Mouse (Mus musculus) v-Abl transformed pro-B cells (cell line): ENCODE measurements around the gene Krt86.

Experiments used
- in situ Hi-C, 2 experiments: fragments of 400-800 bp; cut with MboI; formaldehyde crosslinking; loops; one replicate each; pipeline ENCODE4 v1.15.1; 2025; ENCODE audit not compliant: unreplicated experiment in 2 of 2

Gene Krt86

GRCm38 (mm10) chr15:101472952-101473528, at the start of gene Krt86:
TSS of gene Krt86 (plus strand) at chr15:101473478.
- in situ Hi-C loops, result no loop called here

DNA sequence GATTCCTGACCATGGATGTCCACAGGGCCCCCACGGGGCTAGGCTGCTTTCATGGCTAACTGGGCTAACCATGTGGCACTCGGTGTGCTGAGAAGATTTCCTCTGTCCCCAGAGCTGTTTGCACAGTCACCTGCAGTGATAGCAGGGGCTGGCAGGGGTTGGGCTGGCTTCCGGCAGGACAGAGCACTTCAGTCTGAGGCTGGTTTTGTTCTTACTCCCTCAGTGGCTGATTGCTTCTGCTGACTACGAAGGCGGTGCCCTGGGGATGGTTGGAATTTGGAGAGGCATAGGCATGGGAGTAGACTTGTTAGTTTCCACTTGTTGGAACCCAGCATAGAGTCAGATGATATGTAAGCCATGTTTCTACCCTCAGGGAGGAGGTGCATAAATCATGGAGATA, 48.4 kb upstream of the Krt86 start:
- in situ Hi-C loops, result no loop called here

- in situ Hi-C loops, result no loop called here
Observed at GRCm38 (mm10) chr15:101436611-101437010, 36.7 kb upstream of the Krt86 start.

DNA sequence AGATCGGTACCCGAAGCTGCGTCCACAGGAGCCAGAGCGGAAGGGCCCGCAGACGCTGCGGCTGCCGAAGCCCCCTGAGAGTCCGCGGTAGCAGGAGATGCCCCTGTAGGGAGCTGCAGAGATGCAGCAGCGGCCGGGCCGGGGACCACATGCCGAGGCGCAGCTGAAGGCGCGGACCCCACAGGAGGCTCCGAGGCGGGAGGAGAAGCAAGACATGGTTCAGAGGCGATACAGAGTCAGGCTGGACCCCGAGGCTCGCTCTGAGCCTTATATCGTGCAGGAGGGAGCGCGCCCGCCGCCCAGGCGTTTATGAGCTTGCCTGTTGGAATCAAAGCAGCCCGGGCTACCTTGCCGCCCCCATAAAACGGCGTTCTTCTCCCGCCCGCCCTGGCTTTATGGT, 34.7 kb upstream of the Krt86 start, which contains the start of gene Krt87:
TSS of gene Krt87 (minus strand) at position 250 of the 400 bp plus-strand sequence.
- in situ Hi-C loops, result no loop called here

DNA sequence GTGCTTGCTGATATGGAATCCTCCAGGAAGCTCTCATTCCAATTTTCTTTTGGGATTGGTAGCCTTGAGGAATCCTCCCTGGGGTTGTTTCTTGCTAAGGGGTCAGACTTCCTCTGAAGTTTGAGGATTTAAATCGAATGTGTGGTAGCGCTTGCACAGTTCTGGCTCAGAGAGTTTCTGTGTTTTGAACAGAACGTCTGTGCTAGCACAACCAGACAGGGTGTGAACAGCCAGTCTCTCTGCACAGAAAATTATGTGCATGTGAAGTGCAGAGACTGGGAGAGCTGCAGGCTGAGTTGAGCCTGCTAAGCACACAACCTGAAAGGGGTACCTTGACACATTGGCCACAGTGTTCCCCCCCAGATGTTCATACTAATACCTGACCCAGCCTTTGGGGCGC, 32.4 kb upstream of the Krt86 start:
- in situ Hi-C loops, result no loop called here

GRCm38 (mm10) chr15:101446572-101446971, 26.7 kb upstream of the Krt86 start:
- in situ Hi-C loops, result no loop called here

DNA sequence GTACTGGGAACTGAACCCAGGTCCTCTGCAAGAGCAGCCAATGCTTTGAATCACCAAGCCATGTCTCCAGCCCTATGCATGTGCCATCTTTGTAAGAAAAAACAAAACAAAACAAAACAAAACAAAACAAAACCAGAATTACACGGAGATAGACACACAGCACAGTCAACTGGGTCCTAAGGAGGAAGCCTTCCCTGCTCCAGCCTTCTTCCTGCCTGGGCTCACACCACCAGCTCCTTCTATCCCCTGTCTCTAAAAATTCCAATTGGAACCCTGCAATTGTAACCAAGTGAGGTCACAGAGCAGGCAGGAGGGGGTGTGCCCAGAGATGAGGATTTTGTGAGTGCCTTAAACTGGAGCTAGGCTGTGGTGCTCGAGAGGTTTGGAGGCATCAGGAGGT, 25.8 kb upstream of the Krt86 start, which contains the start of gene Krt88:
TSS of gene Krt88 (plus strand) at position 301 of the 400 bp plus-strand sequence.
- in situ Hi-C loops, result no loop called here

- in situ Hi-C loops, result no loop called here
Observed at GRCm38 (mm10) chr15:101453093-101453736, 20.1 kb upstream of the Krt86 start.

- in situ Hi-C loops, result no loop called here
Observed at GRCm38 (mm10) chr15:101454774-101455173, 18.5 kb upstream of the Krt86 start.

DNA sequence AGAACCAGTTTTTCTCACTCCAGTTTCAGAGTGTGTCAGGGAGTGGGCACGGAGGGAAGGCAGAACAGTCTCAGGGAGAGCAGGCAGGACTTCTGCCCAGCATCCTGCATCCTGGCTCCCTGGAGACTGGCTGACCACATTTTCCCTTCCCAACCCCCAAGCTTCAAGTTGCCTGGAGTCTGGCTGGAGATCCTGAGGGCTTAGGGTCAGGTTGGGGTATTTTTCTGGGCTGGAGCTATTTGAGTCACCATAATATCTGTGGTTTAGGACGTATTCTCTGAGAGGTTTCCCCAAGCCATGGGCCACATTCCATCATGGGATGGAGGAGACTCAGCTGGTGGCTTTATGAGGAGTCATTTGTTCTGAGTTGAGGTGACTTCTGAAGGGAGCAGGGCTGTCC, 18.0 kb upstream of the Krt86 start:
- in situ Hi-C loops, result no loop called here

DNA sequence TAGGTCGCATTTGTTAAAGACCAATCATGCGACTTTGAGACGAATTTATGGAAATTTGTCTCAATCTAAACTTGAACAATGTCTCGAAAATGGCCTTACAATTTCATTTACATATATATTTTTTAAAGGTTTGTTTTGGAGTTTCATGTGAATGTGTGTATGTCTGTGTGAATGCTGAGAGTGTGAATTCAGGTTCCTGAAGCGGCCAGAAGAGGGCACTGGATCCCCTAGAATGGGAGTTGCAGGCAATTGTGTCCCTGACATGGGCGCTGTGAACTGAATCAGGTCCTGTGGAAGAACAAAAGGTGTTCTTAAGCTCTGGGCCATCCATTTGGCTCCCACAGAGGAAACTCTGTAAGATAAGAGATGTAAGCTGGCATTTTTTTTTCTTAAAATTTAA, 17.4 kb upstream of the Krt86 start:
- in situ Hi-C loops, result no loop called here

DNA sequence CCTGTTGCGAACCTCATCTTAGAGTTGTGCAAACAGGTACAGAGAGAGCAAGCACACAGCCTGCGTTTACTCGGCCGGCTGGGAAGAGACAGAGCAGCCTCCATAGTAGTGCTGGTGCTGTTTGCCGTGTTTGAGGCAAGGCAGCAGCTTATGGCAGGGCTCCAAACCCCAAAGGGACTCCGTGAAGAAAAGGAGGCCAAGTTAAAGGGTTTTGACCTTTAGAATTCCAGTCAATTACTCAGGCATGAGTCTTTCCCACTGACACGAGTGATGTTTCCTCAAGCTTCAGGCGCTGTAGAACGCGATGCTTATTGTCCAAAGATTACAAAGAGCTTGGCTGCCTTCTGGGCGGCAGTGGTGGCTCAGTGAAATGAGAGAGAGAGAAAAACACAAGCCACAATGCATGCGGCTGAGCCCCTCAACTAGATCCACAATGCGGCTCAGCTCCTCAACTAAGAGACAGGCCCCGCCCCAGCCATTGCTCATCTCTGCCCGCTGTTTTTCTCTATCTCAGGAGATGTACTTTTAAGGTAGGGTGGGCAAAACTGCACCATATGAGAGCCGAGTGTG, 14.8 kb upstream of the Krt86 start:
- in situ Hi-C loops, result no loop called here

DNA sequence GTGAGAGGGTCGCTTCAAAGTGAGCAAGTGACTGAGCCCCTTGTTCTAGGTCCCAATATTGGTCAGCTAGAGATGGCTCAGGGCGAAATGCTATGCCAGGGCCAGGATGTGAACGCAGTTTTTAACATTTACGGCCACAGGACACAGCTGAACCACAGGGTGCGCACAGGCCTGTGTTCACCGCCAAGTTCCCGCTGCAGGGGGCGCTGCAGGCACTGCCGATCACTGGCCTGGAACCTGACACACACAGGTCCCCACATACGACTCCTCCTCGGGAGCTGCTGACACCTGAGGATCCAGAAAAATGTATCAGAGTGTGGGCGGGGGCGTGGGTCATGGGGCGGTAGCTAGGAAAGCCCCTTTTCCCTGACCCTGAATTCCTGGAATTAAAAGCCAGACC, 14.0 kb upstream of the Krt86 start:
- in situ Hi-C loops, result no loop called here

DNA sequence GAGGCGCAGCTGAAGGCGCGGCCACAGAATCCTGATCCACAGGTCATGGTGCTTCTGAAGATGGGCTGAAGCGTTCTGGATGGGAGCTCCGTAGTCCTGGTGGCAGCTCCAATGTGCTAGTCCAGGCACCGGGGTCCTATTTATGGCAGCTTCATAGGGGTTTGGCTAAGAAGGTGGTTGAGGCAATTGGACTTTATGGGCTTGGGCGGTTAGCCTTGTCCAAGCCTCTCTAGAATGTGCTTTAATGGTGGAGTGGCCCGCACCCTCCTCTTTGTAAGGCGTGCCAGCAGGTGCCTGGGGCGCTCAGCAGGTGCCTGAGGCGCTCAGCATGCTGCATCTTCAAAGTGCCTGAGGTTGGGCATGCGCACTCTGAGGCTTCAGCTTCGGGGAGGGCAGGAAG, 9.6 kb upstream of the Krt86 start, which contains the start of gene Krt81:
TSS of gene Krt81 (minus strand) at position 101 of the 400 bp plus-strand sequence.
- in situ Hi-C loops, result no loop called here

GRCm38 (mm10) chr15:101469093-101469492, 4.2 kb upstream of the Krt86 start:
- in situ Hi-C loops, result no loop called here

DNA sequence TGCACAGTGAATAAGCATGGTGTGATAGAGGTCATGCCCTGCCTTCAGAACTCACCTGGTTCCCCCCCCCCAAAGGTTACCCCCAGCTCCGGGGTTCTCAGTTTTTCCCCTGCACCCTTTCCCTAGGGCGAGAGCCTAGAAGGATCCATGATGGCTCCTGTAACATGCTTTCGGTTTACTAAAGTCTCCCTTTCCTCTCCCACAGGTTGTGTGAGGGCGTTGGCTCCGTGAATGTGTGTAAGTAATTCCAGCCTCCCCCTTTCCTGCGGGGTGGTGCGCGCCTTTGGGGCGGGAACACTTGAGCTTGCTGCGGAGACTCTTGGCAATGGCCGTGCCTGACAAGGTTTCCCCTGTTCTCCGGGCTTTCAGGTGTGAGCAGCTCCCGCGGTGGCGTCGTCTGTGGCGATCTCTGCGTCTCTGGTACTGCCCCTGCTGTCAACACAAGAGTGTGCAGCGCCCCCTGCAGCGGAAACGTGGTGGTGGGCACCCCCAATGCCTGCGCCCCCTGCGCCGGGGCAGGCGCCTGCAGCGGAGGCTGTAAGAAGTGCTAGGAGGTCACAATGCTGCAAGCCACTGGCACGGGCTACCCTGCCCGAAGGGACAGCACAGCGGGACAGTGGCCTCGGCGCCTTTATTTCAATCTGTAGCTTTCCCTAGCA, 5.9 kb downstream of the Krt86 start:
- in situ Hi-C loops, result no loop called here

GRCm38 (mm10) chr15:101479666-101480060, 6.4 kb downstream of the Krt86 start:
- in situ Hi-C loops, result no loop called here

DNA sequence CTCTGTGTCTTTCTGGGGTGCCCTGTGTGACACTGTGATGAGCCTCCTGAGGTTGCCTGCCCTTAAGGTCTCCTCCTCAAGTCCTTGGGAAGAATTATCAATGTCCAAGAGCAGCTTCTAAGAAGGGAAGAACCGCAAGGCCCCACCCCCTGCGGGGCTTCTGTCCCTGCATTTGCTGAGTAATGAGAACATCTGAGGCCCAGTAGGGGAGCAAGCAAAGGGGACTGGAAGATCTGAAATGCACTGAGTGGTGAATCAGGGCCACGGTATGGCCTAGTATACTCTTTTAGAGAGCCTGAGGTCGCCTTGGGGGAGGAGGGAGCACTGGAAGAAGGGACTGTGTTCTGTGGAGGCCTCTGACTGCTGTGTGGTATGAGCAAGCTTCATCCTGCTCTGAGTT, 8.8 kb downstream of the Krt86 start:
- in situ Hi-C loops, result no loop called here

DNA sequence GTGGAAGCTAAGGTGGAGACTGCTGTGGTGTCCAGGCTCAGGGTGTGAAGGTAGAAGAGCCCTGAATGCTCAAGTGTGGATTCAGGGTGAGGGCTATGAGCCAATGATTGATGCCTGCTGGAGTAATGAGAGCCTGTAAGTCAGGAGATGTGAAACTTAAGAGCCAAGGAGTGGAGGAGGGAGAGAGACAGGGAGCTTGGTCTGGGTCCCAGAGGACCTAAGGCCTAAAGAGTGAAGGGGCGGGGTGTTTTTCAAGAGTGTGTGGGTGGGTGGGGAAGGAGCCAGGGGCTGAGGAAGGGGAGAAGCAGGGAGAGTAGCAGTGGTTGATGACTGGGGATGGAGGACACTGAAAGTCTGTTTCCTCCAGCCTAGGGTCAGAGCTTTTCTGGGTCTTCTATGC, 10.4 kb downstream of the Krt86 start:
- in situ Hi-C loops, result no loop called here

- in situ Hi-C loops, result no loop called here
Observed at GRCm38 (mm10) chr15:101484939-101485338, 11.7 kb downstream of the Krt86 start.

GRCm38 (mm10) chr15:101485911-101486635, 12.8 kb downstream of the Krt86 start:
- in situ Hi-C loops, result no loop called here
